Mouse (Mus musculus) T-helper 2 cell (primary cell): Measurements from ENCODE around the gene Fbxo44.
"Not testable (repeated sequence)": the region's sequence is repeated elsewhere in the genome, so short reads cannot be mapped to it uniquely, and the experiment has no call there.

Experiments used
- in situ Hi-C: fragments of 300-600 bp; cut with MboI, MseI; formaldehyde crosslinking; loops from one replicate; pipeline ENCODE4 v1.15.1; 2025; ENCODE audit warnings: high pct_unique_total_duplicates

Gene Fbxo44

DNA sequence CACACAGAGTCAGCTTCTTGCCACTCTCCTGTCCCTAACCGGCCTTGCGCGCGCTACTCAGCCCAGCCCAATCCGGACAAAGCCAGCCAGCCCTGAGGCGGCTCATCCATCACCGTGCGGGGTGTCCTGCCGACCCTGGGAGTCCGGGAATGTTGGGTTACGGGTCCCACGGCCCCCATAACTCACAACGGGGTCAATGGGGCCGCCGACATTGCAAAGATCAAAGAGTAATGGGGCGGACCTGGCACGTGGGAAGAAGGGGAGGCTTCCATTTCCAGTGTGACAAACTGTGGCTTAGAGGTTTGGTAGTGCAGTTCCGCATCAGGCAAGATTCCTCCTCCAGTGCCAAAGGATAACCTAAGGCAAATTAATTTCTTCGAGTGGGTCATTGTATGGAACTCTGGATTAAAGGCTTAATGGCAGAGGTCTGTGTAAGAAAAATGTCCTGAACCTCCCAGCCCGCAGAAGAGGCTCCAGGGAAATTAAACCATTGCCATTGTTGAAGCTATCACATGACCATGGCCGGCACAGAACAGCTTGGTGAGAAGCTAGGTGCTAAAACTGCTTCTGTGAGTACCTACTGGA lies 28.7 kb downstream of the Fbxo44 start:
- in situ Hi-C loops: no loop called here

DNA sequence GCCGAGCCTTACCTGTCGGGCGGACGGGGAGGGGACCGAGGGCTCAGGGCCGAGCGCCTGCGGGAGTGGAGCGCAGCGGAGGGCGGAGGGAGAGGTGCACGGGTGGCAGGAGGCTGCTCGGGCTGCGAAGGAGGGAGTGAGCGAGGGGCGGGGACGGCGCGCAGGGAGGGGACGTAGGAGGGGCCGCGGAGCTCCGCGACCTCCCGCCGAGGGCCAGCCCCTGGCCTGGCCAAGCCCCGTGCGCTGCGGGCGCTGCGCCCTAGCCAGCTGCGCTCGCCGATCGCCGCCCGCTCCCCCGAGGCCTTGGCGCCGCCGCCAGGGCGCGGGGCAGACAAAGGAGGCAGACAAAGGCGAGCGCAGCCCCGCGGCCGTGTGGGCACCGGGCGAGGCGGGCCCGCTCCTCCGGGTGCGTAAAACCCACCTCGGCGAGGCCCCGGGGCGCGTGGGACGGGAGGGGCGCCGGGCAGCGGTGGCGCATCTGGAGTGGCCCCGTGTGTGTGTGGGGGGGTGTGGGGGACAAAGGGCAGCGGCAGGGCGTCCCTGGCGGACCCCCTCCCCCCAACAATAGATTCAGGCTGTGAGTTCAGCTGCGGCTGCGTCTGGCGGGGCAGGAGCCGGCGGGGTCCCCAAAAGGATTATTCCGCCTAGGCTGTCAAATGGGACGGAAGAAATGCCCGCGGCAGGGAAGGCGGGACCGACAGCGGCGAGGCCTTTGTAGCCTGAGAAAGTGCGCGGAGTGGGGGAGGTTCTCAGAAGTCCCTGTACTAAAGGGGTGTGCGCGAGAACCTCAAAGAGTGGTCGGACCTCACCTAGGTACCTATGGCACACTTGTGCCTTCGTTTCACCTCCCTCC lies 29.5 kb downstream of the Fbxo44 start, which contains the start of gene Draxin:
Gene Draxin (minus strand): TSS at position 138 of the 853 bp plus-strand sequence.
- in situ Hi-C loops: no loop called here

GRCm38 (mm10) chr4:148130133-148130532 lies 30.1 kb downstream of the Fbxo44 start, which contains the start of gene Mad2l2:
Gene Mad2l2 (plus strand): TSS chr4:148130384.
- in situ Hi-C loops: no loop called here

DNA sequence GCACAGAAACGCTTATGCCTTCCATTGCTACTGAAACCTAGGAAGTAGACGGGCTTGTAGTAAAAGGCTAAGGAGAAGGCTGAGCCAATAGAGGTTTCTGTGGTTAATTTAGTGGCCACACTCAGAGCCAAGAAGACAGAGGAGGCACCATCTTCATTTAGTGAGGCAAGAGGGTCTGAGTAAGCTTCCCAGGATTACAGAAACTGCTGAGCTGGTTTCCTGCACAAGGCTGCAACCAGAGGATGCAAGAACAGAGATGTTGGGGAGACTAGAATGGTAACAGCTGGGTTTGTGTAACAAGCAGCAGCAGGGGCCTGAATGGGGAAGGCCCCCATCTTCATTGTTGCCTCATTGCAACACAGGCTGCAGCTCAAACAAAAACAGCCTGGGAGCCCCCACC lies 31.6 kb downstream of the Fbxo44 start:
- in situ Hi-C loops: no loop called here

- in situ Hi-C loops: no loop called here
Measured at GRCm38 (mm10) chr4:148128241-148128640, 32.0 kb downstream of the Fbxo44 start.

DNA sequence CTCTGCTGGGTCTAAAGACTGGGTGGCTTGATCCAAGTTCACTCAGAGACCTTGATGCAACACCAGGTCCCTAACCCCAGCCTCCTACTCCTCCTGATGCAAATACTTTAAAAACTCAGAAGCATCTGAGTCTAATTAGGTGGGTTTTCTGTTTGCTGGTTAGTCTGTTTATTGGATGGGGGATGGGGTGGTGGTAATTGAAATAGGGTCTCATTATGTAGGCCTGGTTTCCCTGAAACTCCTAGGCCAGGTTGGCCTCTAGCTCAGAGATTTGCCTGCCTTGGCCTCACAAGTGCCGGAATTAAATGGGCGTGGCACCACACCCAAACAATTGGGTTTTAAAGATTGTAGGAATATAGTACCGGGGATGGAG lies 37.6 kb downstream of the Fbxo44 start:
- in situ Hi-C loops: no loop called here

- in situ Hi-C loops: no loop called here
Measured at GRCm38 (mm10) chr4:148121982-148122693, 38.1 kb downstream of the Fbxo44 start.

- in situ Hi-C loops: no loop called here
Measured at GRCm38 (mm10) chr4:148121362-148121761, 38.9 kb downstream of the Fbxo44 start.

DNA sequence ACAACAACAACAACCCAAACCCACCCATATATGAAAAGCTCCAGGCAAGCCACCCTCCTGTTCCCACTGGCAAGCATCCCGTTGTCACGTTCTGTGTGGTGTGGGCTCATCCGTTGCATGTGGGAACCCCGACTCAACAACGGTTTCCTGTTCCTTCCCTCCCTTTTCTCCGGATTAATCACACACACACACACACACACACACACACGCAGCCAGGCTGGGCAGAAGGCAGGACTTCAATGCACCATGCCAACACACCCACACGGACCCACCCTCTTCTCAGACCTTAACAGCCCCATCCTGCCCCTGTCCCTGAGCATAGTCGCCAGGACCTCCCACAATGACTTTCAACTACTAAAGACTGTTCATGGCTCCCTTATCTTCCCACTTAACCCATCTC lies 39.7 kb downstream of the Fbxo44 start:
- in situ Hi-C loops: no loop called here

- in situ Hi-C loops: not testable (repeated sequence)
Measured at GRCm38 (mm10) chr4:148119578-148119977, 40.7 kb downstream of the Fbxo44 start.

DNA sequence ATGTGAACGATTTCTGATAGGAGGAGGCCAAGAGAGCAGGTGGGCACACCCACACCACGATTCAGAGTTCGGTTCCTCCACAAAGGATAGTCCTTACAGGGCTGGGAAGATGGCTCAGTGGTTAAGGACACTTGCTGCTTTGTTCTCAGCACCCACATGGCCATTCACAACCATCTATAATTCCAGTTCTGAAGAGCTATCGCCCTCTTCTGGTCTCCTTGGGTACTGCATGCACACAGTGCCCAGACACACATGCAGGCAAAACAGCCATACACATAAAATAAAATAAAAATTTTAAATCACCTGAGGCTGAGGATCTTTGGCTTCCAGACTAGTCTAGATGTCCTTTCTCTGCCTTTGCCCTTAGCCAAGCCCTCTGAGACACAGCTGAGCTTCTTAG lies 42.9 kb downstream of the Fbxo44 start:
- in situ Hi-C loops: no loop called here

GRCm38 (mm10) chr4:148116657-148117056 lies 43.6 kb downstream of the Fbxo44 start:
- in situ Hi-C loops: no loop called here

- in situ Hi-C loops: no loop called here
Measured at GRCm38 (mm10) chr4:148115467-148115866, 44.8 kb downstream of the Fbxo44 start.

DNA sequence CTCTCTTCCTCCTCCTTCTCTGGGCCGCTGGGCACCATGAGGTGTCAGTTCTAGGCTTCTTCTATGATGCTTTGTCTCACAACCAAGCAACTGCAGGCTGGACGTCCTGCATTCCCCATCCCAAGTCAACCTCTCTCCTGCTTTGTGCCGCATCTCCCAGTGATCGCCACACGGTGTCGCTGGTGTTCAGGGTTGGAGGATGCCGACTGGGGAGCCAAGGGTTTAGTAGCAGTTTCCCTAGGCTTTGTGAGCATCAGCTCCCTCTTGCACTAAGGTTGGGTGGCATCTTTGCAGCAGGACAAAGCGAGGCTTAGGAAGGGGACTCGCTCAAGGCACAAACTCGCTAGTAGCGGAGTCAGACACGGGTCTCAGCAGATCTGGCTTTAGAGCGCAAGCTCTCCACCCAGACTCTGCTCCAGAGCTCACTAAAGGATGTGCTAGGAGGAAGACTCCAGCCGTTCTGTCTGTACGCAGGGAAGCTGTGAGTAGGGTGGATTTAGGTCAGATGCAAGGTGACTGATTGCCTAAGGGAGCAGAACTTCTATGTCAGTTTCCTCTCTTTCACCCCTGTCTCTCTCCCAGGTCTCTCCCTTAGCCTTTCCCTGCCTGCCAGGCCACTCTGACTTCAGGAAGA lies 45.4 kb downstream of the Fbxo44 start:
- in situ Hi-C loops: loop anchor here (5.0 kb wide), 1 partner anchor 52 kb away; no protein-coding TSS in a partner anchor

- in situ Hi-C loops: loop anchor here (5.0 kb wide), 1 partner anchor 55 kb away; no protein-coding TSS in a partner anchor
Measured at GRCm38 (mm10) chr4:148112519-148112918, 47.8 kb downstream of the Fbxo44 start.

- in situ Hi-C loops: no loop called here
Measured at GRCm38 (mm10) chr4:148109215-148109614, 51.1 kb downstream of the Fbxo44 start.

DNA sequence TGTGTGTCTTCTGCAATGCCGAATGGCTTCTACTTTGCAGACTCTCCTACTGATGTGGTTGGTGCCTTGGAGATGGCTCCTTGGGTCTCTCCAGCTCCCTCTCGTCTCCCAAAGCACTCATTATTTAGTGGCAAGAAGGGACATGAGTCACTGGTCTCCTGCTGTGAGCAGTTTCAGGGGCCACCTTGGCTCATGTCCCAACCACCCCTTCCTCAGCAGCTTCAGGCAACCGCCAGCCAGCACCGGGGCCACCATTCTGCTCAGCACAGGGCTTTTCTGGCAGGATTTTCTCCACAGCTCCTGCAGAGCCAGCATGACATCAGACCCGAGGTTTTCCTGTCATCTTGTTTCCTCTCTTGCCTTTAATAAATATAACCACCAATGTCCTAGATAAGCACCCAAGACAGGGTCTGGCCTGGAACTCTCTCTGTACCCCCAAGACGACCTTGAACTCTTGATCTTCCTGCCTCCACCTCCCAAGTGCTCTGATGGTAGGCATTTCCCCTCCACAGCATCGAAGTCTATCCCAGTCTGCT lies 51.6 kb downstream of the Fbxo44 start:
- in situ Hi-C loops: no loop called here

- in situ Hi-C loops: no loop called here
Measured at GRCm38 (mm10) chr4:148107621-148108291, 52.5 kb downstream of the Fbxo44 start.

DNA sequence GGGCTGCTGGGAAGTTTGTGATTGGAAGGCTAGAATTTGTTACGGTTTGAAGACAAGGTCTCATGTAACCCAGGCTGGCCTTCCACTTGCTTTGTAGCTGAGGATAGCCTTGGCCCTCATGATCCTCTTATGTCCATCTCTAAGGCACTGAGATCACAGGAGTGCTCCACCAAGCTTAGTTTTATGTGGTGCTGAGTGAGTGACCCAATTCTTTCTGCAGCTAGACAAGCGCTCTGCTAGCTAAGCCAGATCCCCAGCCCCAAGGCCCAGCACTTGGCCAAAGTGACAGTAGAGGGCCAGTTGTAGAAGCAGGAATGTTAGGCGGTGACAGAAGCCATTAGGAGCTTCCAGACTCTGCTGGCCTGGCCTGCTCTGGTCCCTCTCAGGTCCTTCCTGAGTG lies 56.1 kb downstream of the Fbxo44 start:
- in situ Hi-C loops: no loop called here
